Mouse (Mus musculus) embryonic fibroblast, embryonic 13.5 days (primary cell): ENCODE measurements around the gene Atp6v0c.

Experiments used
- CTCF ChIP-seq: IDR thresholded peaks from 2 replicates; pipeline ENCODE4 v1.5.1; 2011; ENCODE audit warnings: mild to moderate bottlenecking, control low read depth, low read length, moderate library complexity, borderline replicate concordance; ENCODE audit not compliant: insufficient read depth
- POLR2A ChIP-seq: IDR thresholded peaks from 2 replicates; pipeline ENCODE4 v1.6.1; 2011; ENCODE audit warnings: low read depth, mild to moderate bottlenecking, control low read depth, low read length, moderate library complexity

DNA sequence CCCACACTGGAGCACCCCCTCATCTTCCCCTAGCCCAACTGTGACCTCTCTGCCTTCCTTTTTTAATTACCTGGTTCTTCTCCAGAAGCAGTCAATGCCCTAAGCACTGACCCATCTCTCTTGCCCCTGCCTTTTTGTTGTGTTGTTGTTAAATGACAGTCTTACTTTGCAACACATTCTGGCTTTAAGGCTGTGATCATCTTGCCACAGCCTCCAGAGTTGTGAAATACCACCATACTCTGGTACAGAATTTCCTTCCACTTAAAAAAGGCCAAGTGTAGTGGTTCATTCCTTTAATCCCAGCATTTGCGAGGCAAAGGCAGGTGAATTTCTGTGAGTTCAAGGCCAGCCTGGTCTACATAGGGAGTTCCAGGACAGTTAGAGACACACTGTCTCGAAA lies 21.4 kb upstream of the Atp6v0c start:
- TF ChIP-seq CTCF (no peak), POLR2A (no peak)
